ENCODE assay signal across 9 mouse cellular contexts in the genomic region with DNA sequence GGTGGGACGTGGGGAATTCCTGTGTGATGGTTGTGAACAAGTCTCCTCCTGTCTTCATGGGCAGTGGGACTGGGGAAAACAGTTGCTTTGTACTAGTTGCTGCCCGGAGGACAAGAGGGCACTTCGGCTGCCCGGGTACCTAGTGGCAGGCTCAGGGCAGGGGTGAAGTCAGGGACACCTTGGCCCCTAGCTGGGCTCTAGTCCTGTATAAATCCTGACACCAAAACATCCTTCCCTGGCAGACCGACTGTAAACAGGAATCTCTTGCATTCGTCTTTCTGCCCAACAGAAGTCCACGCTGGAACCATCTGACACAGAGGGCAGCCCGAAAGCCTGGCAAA. TPM values are rescaled to one million over a fixed set of nuclear protein-coding genes. Genes with fewer than 3 reads are reported as not detected.
DNase-seq lines count a peak whose midpoint lies in the region; ATAC-seq and TF ChIP-seq lines count a peak whose summit lies in the region.
"Had no signal": no experiment of that assay in that cellular context is flagged by ENCODE, and none has a peak within 500 bp of the region (broad histone marks: within the 10 kb centered on the region; RNA-seq: fewer than 3 reads in every experiment).

No protein-coding gene starts in this region.

- H3K4me3 ChIP-seq in lung, postnatal 0 days (ENCODE audit: low read depth, low read length): no peak overlapping the region
- H3K4me3 ChIP-seq in liver, embryonic 11.5 days (ENCODE audit: low read depth, low read length): peak overlapping the region; percentile 35; the same call in 1 of the 2 replicates
- peak overlapping the region; percentile 30; the same call in 1 of the 2 replicates for H3K4me3 ChIP-seq in stomach, embryonic 15.5 days (replicated peaks)

- no peaks in the 10 kb centered on the region for H3K27me3 ChIP-seq in lung, postnatal 0 days (replicated peaks; ENCODE audit: insufficient read depth, low read length)
- no peaks in the 10 kb centered on the region for H3K27me3 ChIP-seq in liver, embryonic 11.5 days (replicated peaks; ENCODE audit: control insufficient read depth, insufficient read depth, low read length)
- H3K27me3 ChIP-seq in stomach, embryonic 15.5 days (replicated peaks): no peaks in the 10 kb centered on the region

- peak overlapping the region; percentile 63 for H3K4me2 ChIP-seq in lung, postnatal 0 days (replicated peaks; ENCODE audit: low read depth, low read length)
- H3K4me2 ChIP-seq in liver, embryonic 11.5 days: peak overlapping the region; percentile 74
- H3K4me2 ChIP-seq in stomach, embryonic 15.5 days: peak overlapping the region; percentile 69

- H3K4me1 ChIP-seq in lung, postnatal 0 days (ENCODE audit: insufficient read depth, low read depth, low read length): peaks cover 10% of the 10 kb centered on the region; the same call in 1 of the 2 replicates
- H3K4me1 ChIP-seq in liver, embryonic 11.5 days (replicated peaks; ENCODE audit: control insufficient read depth, insufficient read depth, low read length): peaks cover 40% of the 10 kb centered on the region
- H3K4me1 ChIP-seq in stomach, embryonic 15.5 days: peaks cover 14% of the 10 kb centered on the region

- no peaks in the 10 kb centered on the region for H3K9me3 ChIP-seq in lung, postnatal 0 days (ENCODE audit: low read length)
- H3K9me3 ChIP-seq in liver, embryonic 11.5 days (ENCODE audit: control insufficient read depth, low read length): no peaks in the 10 kb centered on the region
- H3K9me3 ChIP-seq in stomach, embryonic 15.5 days: no peaks in the 10 kb centered on the region

- intact Hi-C loops in gastrocnemius, postnatal 36 days (cut with DNase I): no loop called here

- DNase-seq in gastrocnemius, adult 18-20 months (ENCODE audit: low spot score): peak; percentile 36
- DNase-seq in gastrocnemius, postnatal 36 days: no peak
- no peak for DNase-seq in lung, postnatal 0 days (ENCODE audit: low spot score)
- no peak for DNase-seq in lung, postnatal 10 days
- peak; percentile 70 for DNase-seq in liver, embryonic 11.5 days (ENCODE audit: low spot score)
- DNase-seq in right cerebral cortex, postnatal 14 days: no peak
- DNase-seq in thymus, postnatal 0 days (ENCODE audit: low spot score): no peak

- no peak for TF ChIP-seq CTCF in lung, postnatal 0 days (IDR thresholded peaks at IDR 0.05)

- H3K9ac ChIP-seq in lung, postnatal 0 days (replicated peaks; ENCODE audit: low read depth): no peak overlapping the region
- H3K9ac ChIP-seq in liver, embryonic 11.5 days (ENCODE audit: low read depth, low read length): peak overlapping the region; percentile 47
- no peak overlapping the region for H3K9ac ChIP-seq in stomach, embryonic 15.5 days

- no peaks in the 10 kb centered on the region for H3K36me3 ChIP-seq in lung, postnatal 0 days (ENCODE audit: insufficient read depth, low read length)
- no peaks in the 10 kb centered on the region for H3K36me3 ChIP-seq in liver, embryonic 11.5 days (ENCODE audit: control insufficient read depth, insufficient read depth, low read length)
- H3K36me3 ChIP-seq in stomach, embryonic 15.5 days: no peaks in the 10 kb centered on the region

- peak overlapping the region; percentile 68 for H3K27ac ChIP-seq in lung, postnatal 0 days (ENCODE audit: low read length)
- H3K27ac ChIP-seq in liver, embryonic 11.5 days (ENCODE audit: low read depth, low read length): peak overlapping the region; percentile 76
- H3K27ac ChIP-seq in stomach, embryonic 15.5 days: peak overlapping the region; percentile 84

- WGBS in lung, postnatal 0 days: 12% methylated on average over 8 of the region's 8 CpGs
- 42% methylated on average over 8 of the region's 8 CpGs for WGBS in liver, embryonic 11.5 days
- WGBS in stomach, embryonic 15.5 days: 11% methylated on average over 8 of the region's 8 CpGs

- ATAC-seq in lung, postnatal 0 days: peak; percentile 7; the same call in 1 of the 2 replicates
- peak; percentile 14; the same call in 1 of the 2 replicates for ATAC-seq in liver, embryonic 11.5 days (replicated peaks; ENCODE audit: low FRiP score)
- no peak; the same call in 1 of the 2 replicates for ATAC-seq in stomach, embryonic 15.5 days (ENCODE audit: insufficient read depth, low FRiP score, low read depth)

- no peak for TF ChIP-seq EP300 in lung, postnatal 0 days (IDR thresholded peaks at IDR 0.05)

RNA-seq across cellular contexts. Expression of gene Gprc5c, which starts 20.5 kb away (rescaled TPM):
- 10 to 100 TPM; 39.7 to 43.7 TPM for total RNA-seq in gastrocnemius, adult 18-20 months (2021)
- 10 to 100 TPM; 35.5 to 44.1 TPM for total RNA-seq in gastrocnemius, postnatal 36 days (2021)
- polyA plus RNA-seq in lung, postnatal 0 days (2015; fragmentation: Nextera tagmentation; extraction: Ambion mirVana): 10.4 and 11.1 TPM in 2 replicates
- polyA plus RNA-seq in liver, embryonic 11.5 days (2014; fragmentation: Nextera tagmentation; extraction: Ambion mirVana): 20.2 and 21.6 TPM in 2 replicates
- polyA plus RNA-seq in stomach, embryonic 15.5 days (2015; fragmentation: Nextera tagmentation; extraction: Ambion mirVana): 26.7 and 27.4 TPM in 2 replicates
- polyA plus RNA-seq in thymus, postnatal 0 days (2015; fragmentation: Nextera tagmentation; extraction: Ambion mirVana): 5.0 and 5.3 TPM in 2 replicates

RNA-seq across cellular contexts. Expression of gene Gpr142, which starts 31.7 kb away (rescaled TPM):
- not detected for total RNA-seq in gastrocnemius, adult 18-20 months (2021)
- not detected for total RNA-seq in gastrocnemius, postnatal 36 days (2021)
- not detected in 2 replicates for polyA plus RNA-seq in lung, postnatal 0 days (2015; fragmentation: Nextera tagmentation; extraction: Ambion mirVana)
- polyA plus RNA-seq in liver, embryonic 11.5 days (2014; fragmentation: Nextera tagmentation; extraction: Ambion mirVana): not detected in 2 replicates
- polyA plus RNA-seq in stomach, embryonic 15.5 days (2015; fragmentation: Nextera tagmentation; extraction: Ambion mirVana): 0.54 and 0.58 TPM in 2 replicates
- polyA plus RNA-seq in thymus, postnatal 0 days (2015; fragmentation: Nextera tagmentation; extraction: Ambion mirVana): not detected in 2 replicates
- total RNA-seq: left cerebral cortex, postnatal 36 days had no signal

RNA-seq across cellular contexts. Expression of gene Btbd17, which starts 34.7 kb away (rescaled TPM):
- total RNA-seq in gastrocnemius, adult 18-20 months (2021): not detected
- under 1 TPM in 1 of 2 experiments, not detected in 1; 0.28 TPM for total RNA-seq in gastrocnemius, postnatal 36 days (2021)
- polyA plus RNA-seq in lung, postnatal 0 days (2015; fragmentation: Nextera tagmentation; extraction: Ambion mirVana): 0.15 and 0.20 TPM in 2 replicates
- polyA plus RNA-seq in liver, embryonic 11.5 days (2014; fragmentation: Nextera tagmentation; extraction: Ambion mirVana): 0.10 and 0.43 TPM in 2 replicates
- 1.6 and 3.8 TPM in 2 replicates for polyA plus RNA-seq in stomach, embryonic 15.5 days (2015; fragmentation: Nextera tagmentation; extraction: Ambion mirVana)
- 0.14 TPM in 1 of 2 replicates, not detected in the other for polyA plus RNA-seq in thymus, postnatal 0 days (2015; fragmentation: Nextera tagmentation; extraction: Ambion mirVana)

RNA-seq across cellular contexts. Expression of gene Cd300a, which starts 59.4 kb away (rescaled TPM):
- total RNA-seq in gastrocnemius, adult 18-20 months (2021): under 1 TPM; 0.59 to 0.81 TPM
- under 1 TPM; 0.36 to 0.37 TPM for total RNA-seq in gastrocnemius, postnatal 36 days (2021)
- polyA plus RNA-seq in lung, postnatal 0 days (2015; fragmentation: Nextera tagmentation; extraction: Ambion mirVana): 4.6 and 5.9 TPM in 2 replicates
- polyA plus RNA-seq in liver, embryonic 11.5 days (2014; fragmentation: Nextera tagmentation; extraction: Ambion mirVana): 4.1 and 5.4 TPM in 2 replicates
- 1.9 and 2.2 TPM in 2 replicates for polyA plus RNA-seq in stomach, embryonic 15.5 days (2015; fragmentation: Nextera tagmentation; extraction: Ambion mirVana)
- 5.0 and 6.8 TPM in 2 replicates for polyA plus RNA-seq in thymus, postnatal 0 days (2015; fragmentation: Nextera tagmentation; extraction: Ambion mirVana)

Comparison
In these comparisons a context has a peak if more than half of its experiments do, and no peak if none do; other contexts are left out.
1. DNase-seq: peak in gastrocnemius, adult 18-20 months (single experiment) and liver, embryonic 11.5 days (single experiment); none in gastrocnemius, postnatal 36 days (0 of 2), lung, postnatal 0 days (single experiment), lung, postnatal 10 days (single experiment), right cerebral cortex, postnatal 14 days (single experiment) and thymus, postnatal 0 days (single experiment).
2. Peak in every context shown above with its lines, with median percentiles within 50 percentile points of each other: H3K27ac ChIP-seq and H3K4me2 ChIP-seq.